Mouse (Mus musculus) thymus, adult 2 months (tissue): ENCODE measurements at regions not wholly inside any gene's neighbourhood (a gene's known extent, or its start where the extent isn't known, plus 50 kb on each side); places are given as distances from the start of the nearest gene placed in this dataset.

Experiments used
- CTCF ChIP-seq: fragments of 200-500 bp; IDR thresholded peaks from 2 replicates; pipeline ENCODE4 v1.5.1; 2012; ENCODE audit warnings: mild to moderate bottlenecking, control low read depth, low read length, moderate library complexity, borderline replicate concordance; ENCODE audit not compliant: control insufficient read depth, poor library complexity, insufficient read depth; ENCODE audit errors: extremely low read depth
- POLR2A ChIP-seq: fragments of 200-500 bp; IDR thresholded peaks from 2 replicates; pipeline ENCODE4 v1.6.1; 2012; ENCODE audit warnings: mild to moderate bottlenecking, low read length, control low read depth, moderate library complexity; ENCODE audit not compliant: control insufficient read depth, poor library complexity, insufficient read depth; ENCODE audit errors: extremely low read depth

DNA sequence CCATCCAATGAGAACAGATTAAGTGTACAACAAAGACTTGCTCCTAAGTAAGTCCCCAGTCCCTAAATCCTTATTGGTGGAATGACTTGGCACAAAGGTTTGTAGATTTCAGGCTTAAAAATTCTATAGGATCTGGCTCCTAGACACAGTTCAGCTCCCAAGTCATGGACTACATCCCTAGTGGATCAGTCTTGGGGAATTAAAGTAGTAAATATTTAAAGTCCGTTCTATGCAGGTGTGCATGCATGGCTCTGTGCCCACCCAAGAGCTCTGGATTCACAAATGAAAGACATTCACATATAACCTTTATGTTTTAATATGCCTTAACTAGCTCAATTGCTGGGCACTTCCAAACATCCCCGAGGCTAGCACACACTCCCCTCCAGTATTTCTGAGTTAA, 162.8 kb downstream of the Akr1d1 start:
- no peak for TF ChIP-seq CTCF
- no peak for TF ChIP-seq POLR2A
